In genomic region chr10:8531651-8532050, GRCm38 (mm10) we compare ENCODE assay signal across 19 mouse cellular contexts.
"Had no signal": no experiment of that assay in that cellular context is flagged by ENCODE, and none has a peak within 500 bp of the region (broad histone marks: within the 10 kb centered on the region; RNA-seq: fewer than 3 reads in every experiment).

No protein-coding gene starts in this region.

- H3K36me3 ChIP-seq: midbrain, embryonic 13.5 days; midbrain, embryonic 15.5 days; neural tube, embryonic 13.5 days; neural tube, embryonic 15.5 days had no signal

- H3K4me2 ChIP-seq: lung, embryonic 14.5 days; midbrain, embryonic 11.5 days; midbrain, embryonic 13.5 days; midbrain, embryonic 15.5 days; neural tube, embryonic 13.5 days; neural tube, embryonic 15.5 days had no signal

- DNase-seq: lung, adult 18-20 months; lung, embryonic 14.5 days; lung, postnatal 10 days; lung, postnatal 4 days; retina, postnatal 1 day; right cerebral cortex, adult 18-20 months; right cerebral cortex, postnatal 25 days; right cerebral cortex, postnatal 4 days; spleen, adult 18-20 months; thymus, adult 2 months; thymus, postnatal 14 days; thymus, postnatal 4 days had no signal

- H3K27me3 ChIP-seq: megakaryocyte, embryonic 14.5 days; midbrain, embryonic 13.5 days; midbrain, embryonic 15.5 days; neural tube, embryonic 13.5 days; neural tube, embryonic 15.5 days had no signal

- H3K4me1 ChIP-seq: megakaryocyte, embryonic 14.5 days; midbrain, embryonic 13.5 days; midbrain, embryonic 15.5 days; neural tube, embryonic 13.5 days; neural tube, embryonic 15.5 days had no signal

- H3K9me3 ChIP-seq: megakaryocyte, embryonic 14.5 days; midbrain, embryonic 13.5 days; midbrain, embryonic 15.5 days; neural tube, embryonic 13.5 days; neural tube, embryonic 15.5 days had no signal

- H3K9ac ChIP-seq: liver, embryonic 14.5 days; lung, embryonic 14.5 days; midbrain, embryonic 13.5 days; midbrain, embryonic 15.5 days; neural tube, embryonic 13.5 days; neural tube, embryonic 15.5 days had no signal

- ATAC-seq: midbrain, embryonic 13.5 days; midbrain, embryonic 15.5 days had no signal

- H3K27ac ChIP-seq: liver, embryonic 14.5 days; midbrain, embryonic 13.5 days; midbrain, embryonic 15.5 days; neural tube, embryonic 13.5 days; neural tube, embryonic 15.5 days had no signal

- H3K4me3 ChIP-seq: megakaryocyte, embryonic 14.5 days; midbrain, embryonic 13.5 days; midbrain, embryonic 15.5 days; neural tube, embryonic 13.5 days; neural tube, embryonic 15.5 days had no signal
